Mouse (Mus musculus): ENCODE results near the gene Arpc5l.
"Not testable (repeated sequence)": the region's sequence is repeated elsewhere in the genome, so short reads cannot be mapped to it uniquely, and the experiment has no call there.

Arpc5l gene

GRCm38 (mm10) chr2:39000587-39000919 is 4.6 kb upstream of the Arpc5l start:
- DNase-seq: no peak

GRCm38 (mm10) chr2:39001866-39002265 is 3.3 kb upstream of the Arpc5l start:
- DNase-seq: no peak

GRCm38 (mm10) chr2:39003106-39003505 is 2.0 kb upstream of the Arpc5l start:
- DNase-seq: no peak

- DNase-seq: no peak
Observed at GRCm38 (mm10) chr2:39003512-39003911, 1.6 kb upstream of the Arpc5l start.

- no peak for DNase-seq
Observed at GRCm38 (mm10) chr2:39004372-39004771, 776 bp upstream of the Arpc5l start.

GRCm38 (mm10) chr2:39005574-39006079 is 479 bp downstream of the Arpc5l start, which contains the start of gene Rpl35:
Rpl35 (minus strand) TSS chr2:39005624.
- no peak for DNase-seq

- no peak for DNase-seq
Observed at GRCm38 (mm10) chr2:39006149-39006730, 1.1 kb downstream of the Arpc5l start.

GRCm38 (mm10) chr2:39007865-39008264 is 2.7 kb downstream of the Arpc5l start:
- peak; percentile 92 for DNase-seq

- DNase-seq: no peak
Observed at GRCm38 (mm10) chr2:39008350-39008851, 3.3 kb downstream of the Arpc5l start.

- DNase-seq: no peak
Observed at GRCm38 (mm10) chr2:39008954-39009365, 3.8 kb downstream of the Arpc5l start.

- DNase-seq: not testable (repeated sequence)
Observed at GRCm38 (mm10) chr2:39010144-39010543, 5.0 kb downstream of the Arpc5l start.

- no peak for DNase-seq
Observed at GRCm38 (mm10) chr2:39011264-39011663, 6.1 kb downstream of the Arpc5l start.

GRCm38 (mm10) chr2:39011971-39012370 is 6.8 kb downstream of the Arpc5l start:
- DNase-seq: no peak

GRCm38 (mm10) chr2:39012768-39013279 is 7.7 kb downstream of the Arpc5l start:
- DNase-seq: no peak

GRCm38 (mm10) chr2:39016581-39016980 is 11.4 kb downstream of the Arpc5l start:
- DNase-seq: no peak

GRCm38 (mm10) chr2:39020004-39020403 is 14.9 kb downstream of the Arpc5l start:
- no peak for DNase-seq

GRCm38 (mm10) chr2:39031611-39032010 is 26.5 kb downstream of the Arpc5l start:
- no peak for DNase-seq

GRCm38 (mm10) chr2:39040215-39040614 is 35.1 kb downstream of the Arpc5l start:
- no peak for DNase-seq

- DNase-seq: no peak
Observed at GRCm38 (mm10) chr2:39048515-39048914, 43.4 kb downstream of the Arpc5l start.

- DNase-seq: no peak
Observed at GRCm38 (mm10) chr2:39064687-39065399, 59.7 kb downstream of the Arpc5l start.
